Mouse (Mus musculus) hindbrain, embryonic 16.5 days (tissue): ENCODE results near the gene Faap20. TPM values are rescaled to one million over a fixed set of nuclear protein-coding genes. Genes with fewer than 3 reads are reported as not detected.

Experiments used
- ATAC-seq: fragments of 200-750 bp; cut with Nextera tagmentation; 2 replicates; pipeline ENCODE4 v1.8.0; 2017; ENCODE audit warnings: moderate TSS enrichment, moderate library complexity
- H3K27ac ChIP-seq: fragments of 300-500 bp; sonication (generic); 2 replicates; pipeline ENCODE4 v1.5.1; 2014; ENCODE audit warnings: low read depth, mild to moderate bottlenecking, control low read depth, low read length, moderate library complexity
- H3K27me3 ChIP-seq: fragments of 300-500 bp; sonication (generic); replicated peaks from 2 replicates; pipeline ENCODE4 v1.6.1; 2014; ENCODE audit warnings: low read length; ENCODE audit not compliant: control insufficient read depth, insufficient read depth
- H3K36me3 ChIP-seq: fragments of 300-500 bp; sonication (generic); 2 replicates; pipeline ENCODE4 v1.6.1; 2014; ENCODE audit warnings: mild to moderate bottlenecking, low read length, moderate library complexity, mixed read lengths; ENCODE audit not compliant: control insufficient read depth, insufficient read depth
- H3K4me1 ChIP-seq: fragments of 300-500 bp; sonication (generic); 2 replicates; pipeline ENCODE4 v1.6.1; 2014; ENCODE audit warnings: low read depth, low read length; ENCODE audit not compliant: control insufficient read depth, insufficient read depth
- H3K4me2 ChIP-seq: fragments of 300-500 bp; sonication (generic); 2 replicates; pipeline ENCODE4 v1.6.1; 2014; ENCODE audit warnings: mild to moderate bottlenecking, low read length, control low read depth, moderate library complexity
- H3K4me3 ChIP-seq: fragments of 300-500 bp; sonication (generic); 2 replicates; pipeline ENCODE4 v1.5.1; 2014; ENCODE audit warnings: mild to moderate bottlenecking, low read length, control low read depth, moderate library complexity
- H3K9ac ChIP-seq: fragments of 300-500 bp; sonication (generic); 2 replicates; pipeline ENCODE4 v1.6.1; 2014; ENCODE audit warnings: low read depth, mild to moderate bottlenecking, control low read depth, low read length, moderate library complexity
- H3K9me3 ChIP-seq: fragments of 300-500 bp; sonication (generic); 2 replicates; pipeline ENCODE4 v1.6.1; 2014; ENCODE audit warnings: mild to moderate bottlenecking, low read length, moderate library complexity; ENCODE audit not compliant: control insufficient read depth
- WGBS: fragments of 180-500 bp; shearing (Covaris S2); extraction: QIAGEN DNeasy Blood & Tissue Kit; methylation state at CpG from one replicate; pipeline ENCODE4 v1.1.7; 2014; 5-methylcytosine and 5-hydroxymethylcytosine counted together
- polyA plus RNA-seq: library from polyadenylated mRNA; unstranded; fragments of >200 nt; fragmentation: Nextera tagmentation; extraction: Ambion mirVana; gene quantifications from 2 replicates; pipeline ENCODE4 v1.2.1, GENCODE M21; 2015

Faap20 gene
- polyA plus RNA-seq, 1 experiment from 2014 or later, result 72.5 TPM

GRCm38 (mm10) chr4:155213052-155213751 is 36.4 kb upstream of the Faap20 start:
- Histone ChIP-seq H3K27ac (no peak overlapping the region), H3K36me3 (no peaks in the 10 kb centered on the region), H3K9me3 (no peaks in the 10 kb centered on the region), H3K4me3 (no peak overlapping the region), H3K4me1 (peaks cover 67% of the 10 kb centered on the region), H3K4me2 (peak overlapping the region; percentile 0; the same call in 1 of the 2 replicates), H3K9ac (no peak overlapping the region), H3K27me3 (no peaks in the 10 kb centered on the region)
- WGBS, result 40% methylated on average over 8 of the region's 9 CpGs
- ATAC-seq, result 0 out of 2 replicates have a peak, but pooled peaks have one; percentile 31

- no peaks in the 10 kb centered on the region for H3K27me3 ChIP-seq
- H3K9ac ChIP-seq, result no peak overlapping the region
- peaks cover 67% of the 10 kb centered on the region for H3K4me1 ChIP-seq
- peak overlapping the region; percentile 0; the same call in 1 of the 2 replicates for H3K4me2 ChIP-seq
- H3K9me3 ChIP-seq, result no peaks in the 10 kb centered on the region
- no peak overlapping the region for H3K27ac ChIP-seq
- no peak overlapping the region for H3K4me3 ChIP-seq
- no peaks in the 10 kb centered on the region for H3K36me3 ChIP-seq
- WGBS, result 44% methylated on average over 6 of the region's 6 CpGs
- no peak; the same call in 1 of the 2 replicates for ATAC-seq
Observed at GRCm38 (mm10) chr4:155213752-155214054, 35.9 kb upstream of the Faap20 start.

- Histone ChIP-seq H3K27ac (0 out of 2 replicates have a peak overlapping the region, but pooled peaks have one; percentile 42), H3K9ac (no peak overlapping the region)
- WGBS, result 69% methylated on average over 6 of the region's 6 CpGs
Observed at GRCm38 (mm10) chr4:155214188-155214587, 35.4 kb upstream of the Faap20 start.

GRCm38 (mm10) chr4:155214793-155215192 is 34.8 kb upstream of the Faap20 start:
- ATAC-seq, result no peak
- Histone ChIP-seq H3K4me3 (no peak overlapping the region), H3K4me2 (peak overlapping the region; percentile 11; the same call in 1 of the 2 replicates), H3K9me3 (no peaks in the 10 kb centered on the region), H3K9ac (no peak overlapping the region), H3K27ac (0 out of 2 replicates have a peak overlapping the region, but pooled peaks have one; percentile 42), H3K27me3 (no peaks in the 10 kb centered on the region), H3K4me1 (peaks cover 75% of the 10 kb centered on the region), H3K36me3 (no peaks in the 10 kb centered on the region)
- WGBS, result 75% methylated on average over 10 of the region's 10 CpGs

More at GRCm38 (mm10) chr4:155214188-155214587, 35.4 kb upstream of the Faap20 start:
- Histone ChIP-seq H3K36me3 (no peaks in the 10 kb centered on the region), H3K27me3 (no peaks in the 10 kb centered on the region), H3K4me3 (no peak overlapping the region), H3K4me1 (peaks cover 71% of the 10 kb centered on the region), H3K4me2 (no peak overlapping the region; the same call in 1 of the 2 replicates), H3K9me3 (no peaks in the 10 kb centered on the region)
- ATAC-seq, result no peak

- H3K4me3 ChIP-seq, result no peak overlapping the region
- no peak overlapping the region for H3K27ac ChIP-seq
- no peaks in the 10 kb centered on the region for H3K9me3 ChIP-seq
- WGBS, result 45% methylated on average over 9 of the region's 9 CpGs
- no peak for ATAC-seq
- H3K27me3 ChIP-seq, result no peaks in the 10 kb centered on the region
- 0 out of 2 replicates have a peak overlapping the region, but pooled peaks have one; percentile 11 for H3K4me2 ChIP-seq
- no peaks in the 10 kb centered on the region for H3K36me3 ChIP-seq
- H3K9ac ChIP-seq, result no peak overlapping the region
- peaks cover 79% of the 10 kb centered on the region for H3K4me1 ChIP-seq
Observed at GRCm38 (mm10) chr4:155215203-155215602, 34.4 kb upstream of the Faap20 start.

GRCm38 (mm10) chr4:155215773-155216630 is 33.6 kb upstream of the Faap20 start:
- Histone ChIP-seq H3K9ac (no peak overlapping the region), H3K4me2 (peak overlapping the region; percentile 22; the same call in 1 of the 2 replicates), H3K4me1 (peaks cover 82% of the 10 kb centered on the region), H3K27ac (peak overlapping the region; percentile 9; the same call in 1 of the 2 replicates), H3K27me3 (no peaks in the 10 kb centered on the region), H3K4me3 (no peak overlapping the region), H3K9me3 (no peaks in the 10 kb centered on the region), H3K36me3 (no peaks in the 10 kb centered on the region)
- no peak for ATAC-seq
- WGBS, result 39% methylated on average over 12 of the region's 12 CpGs

GRCm38 (mm10) chr4:155217241-155218103 is 32.1 kb upstream of the Faap20 start:
- H3K4me1 ChIP-seq, result peaks cover 81% of the 10 kb centered on the region
- H3K9me3 ChIP-seq, result no peaks in the 10 kb centered on the region
- WGBS, result 58% methylated on average over 12 of the region's 12 CpGs
- H3K4me2 ChIP-seq, result peak overlapping the region; percentile 16
- no peak overlapping the region for H3K9ac ChIP-seq
- H3K36me3 ChIP-seq, result no peaks in the 10 kb centered on the region
- H3K4me3 ChIP-seq, result no peak overlapping the region
- ATAC-seq, result no peak
- H3K27me3 ChIP-seq, result no peaks in the 10 kb centered on the region
- no peak overlapping the region for H3K27ac ChIP-seq

GRCm38 (mm10) chr4:155218104-155218732 is 31.4 kb upstream of the Faap20 start:
- 79% methylated on average over 9 of the region's 9 CpGs for WGBS
- no peak for ATAC-seq
- H3K27me3 ChIP-seq, result no peaks in the 10 kb centered on the region
- peaks cover 75% of the 10 kb centered on the region for H3K4me1 ChIP-seq
- H3K9me3 ChIP-seq, result no peaks in the 10 kb centered on the region
- H3K4me2 ChIP-seq, result peak overlapping the region; percentile 98
- H3K9ac ChIP-seq, result no peak overlapping the region
- H3K4me3 ChIP-seq, result no peak overlapping the region
- H3K27ac ChIP-seq, result no peak overlapping the region
- H3K36me3 ChIP-seq, result no peaks in the 10 kb centered on the region
